ENCODE assay signal across 10 mouse cellular contexts in the genomic region with DNA sequence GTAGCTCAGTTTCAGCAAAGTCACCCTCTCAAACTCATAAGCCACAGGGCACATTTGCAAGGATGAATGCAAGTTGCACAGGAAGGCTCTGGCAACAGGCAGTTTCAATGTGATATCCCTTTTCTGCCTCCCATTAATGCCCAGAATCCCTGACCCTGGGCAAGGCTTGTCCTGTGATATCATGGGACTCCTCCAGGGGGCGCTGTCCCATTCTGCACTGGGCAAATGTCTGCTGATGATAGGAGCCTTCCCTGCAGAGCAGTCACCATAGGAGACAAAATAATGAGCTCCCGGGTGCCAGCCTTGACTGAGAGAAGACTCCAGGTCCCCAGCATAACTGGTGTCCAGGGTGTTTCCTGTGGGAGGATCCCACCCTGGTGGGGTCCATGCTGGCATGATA. TPM values are rescaled to one million over a fixed set of nuclear protein-coding genes. Genes with fewer than 3 reads are reported as not detected.
A peak's percentile ranks its signal among the peaks of the same experiment; 100 is the strongest.
DNase-seq lines count a peak whose midpoint lies in the region; ATAC-seq and TF ChIP-seq lines count a peak whose summit lies in the region.
"Had no signal": no experiment of that assay in that cellular context is flagged by ENCODE, and none has a peak within 500 bp of the region (broad histone marks: within the 10 kb centered on the region; RNA-seq: fewer than 3 reads in every experiment).

No protein-coding gene starts in this region.

- peak; percentile 17 to 68 for DNase-seq in heart, postnatal 10 days
- DNase-seq in right cerebral cortex, postnatal 4 days, result peak; percentile 51
- DNase-seq in right cerebral cortex, postnatal 25 days, result no peak
- DNase-seq in brain, embryonic 14.5 days (ENCODE audit: low read depth), result no peak
- peak; percentile 77 to 81 for DNase-seq in kidney, postnatal 4 days
- DNase-seq in stomach, postnatal 0 days (ENCODE audit: low spot score), result peak; percentile 74
- no peak for DNase-seq in c-Kit-positive CD71-positive TER-119-positive erythroid progenitor cells, embryonic 14.5 days (ENCODE audit: low spot score)

- peak; percentile 62 for TF ChIP-seq CTCF in brain, embryonic 14.5 days (IDR thresholded peaks at IDR 0.05; ENCODE audit: borderline replicate concordance, extremely low read depth, insufficient read depth, insufficient read length)
- peak; percentile 80 for TF ChIP-seq CTCF in stomach, postnatal 0 days (IDR thresholded peaks at IDR 0.05; ENCODE audit: low read depth)

- H3K9ac ChIP-seq in heart, embryonic 12.5 days, result no peak overlapping the region
- no peak overlapping the region for H3K9ac ChIP-seq in stomach, postnatal 0 days (ENCODE audit: low read length)
- H3K9ac ChIP-seq: hindbrain, embryonic 15.5 days; neural tube, embryonic 13.5 days had no signal

- 14% methylated on average over 2 of the region's 2 CpGs for WGBS in heart, embryonic 12.5 days
- WGBS in stomach, postnatal 0 days, result 24% methylated on average over 2 of the region's 2 CpGs

- no peaks in the 10 kb centered on the region for H3K36me3 ChIP-seq in heart, embryonic 12.5 days
- H3K36me3 ChIP-seq in stomach, postnatal 0 days (ENCODE audit: control insufficient read depth, insufficient read depth, low read length), result no peaks in the 10 kb centered on the region
- H3K36me3 ChIP-seq: hindbrain, embryonic 15.5 days; neural tube, embryonic 13.5 days had no signal

- no peak overlapping the region for H3K4me3 ChIP-seq in heart, embryonic 12.5 days
- no peak overlapping the region for H3K4me3 ChIP-seq in stomach, postnatal 0 days (ENCODE audit: low read depth, low read length)
- H3K4me3 ChIP-seq: hindbrain, embryonic 15.5 days; neural tube, embryonic 13.5 days had no signal

- peaks cover 32% of the 10 kb centered on the region for H3K4me1 ChIP-seq in heart, embryonic 12.5 days (replicated peaks)
- H3K4me1 ChIP-seq in stomach, postnatal 0 days (replicated peaks; ENCODE audit: control insufficient read depth, insufficient read depth), result no peaks in the 10 kb centered on the region

- TF ChIP-seq EP300 in stomach, postnatal 0 days (optimal IDR thresholded peaks at IDR 0.05), result no peak

- H3K4me2 ChIP-seq in heart, embryonic 12.5 days, result no peak overlapping the region
- H3K4me2 ChIP-seq in stomach, postnatal 0 days (replicated peaks; ENCODE audit: low read depth), result no peak overlapping the region
- H3K4me2 ChIP-seq: hindbrain, embryonic 15.5 days; neural tube, embryonic 13.5 days had no signal

- H3K27ac ChIP-seq in heart, embryonic 12.5 days (ENCODE audit: poor library complexity, severe bottlenecking), result no peak overlapping the region
- H3K27ac ChIP-seq in stomach, postnatal 0 days (replicated peaks), result no peak overlapping the region
- H3K27ac ChIP-seq: hindbrain, embryonic 15.5 days; neural tube, embryonic 13.5 days had no signal

- no peaks in the 10 kb centered on the region for H3K9me3 ChIP-seq in heart, embryonic 12.5 days (replicated peaks)
- H3K9me3 ChIP-seq in stomach, postnatal 0 days (ENCODE audit: control insufficient read depth, low read length), result no peaks in the 10 kb centered on the region
- H3K9me3 ChIP-seq: hindbrain, embryonic 15.5 days; neural tube, embryonic 13.5 days had no signal

- intact Hi-C loops in heart, postnatal 10 days (cut with DNase I), result loop anchor here (2.0 kb wide), 1 partner anchor 46 kb away; no protein-coding TSS in a partner anchor

- TF ChIP-seq POLR2A in brain, embryonic 14.5 days (IDR thresholded peaks at IDR 0.05; ENCODE audit: borderline replicate concordance, extremely low read depth, insufficient read depth, insufficient read length, poor library complexity, severe bottlenecking), result no peak

- ATAC-seq in heart, embryonic 12.5 days (ENCODE audit: insufficient number of reproducible peaks, low FRiP score), result no peak
- ATAC-seq in stomach, postnatal 0 days (ENCODE audit: low FRiP score, low TSS enrichment), result no peak

- H3K27me3 ChIP-seq in heart, embryonic 12.5 days (replicated peaks), result no peaks in the 10 kb centered on the region
- no peaks in the 10 kb centered on the region for H3K27me3 ChIP-seq in stomach, postnatal 0 days (ENCODE audit: control insufficient read depth, insufficient read depth, low read length)

RNA-seq across cellular contexts. Expression of gene Pard6b, which starts 28.1 kb away (rescaled TPM):
- total RNA-seq in heart, postnatal 10 days (2021), result 1 to 10 TPM; 3.4 to 4.9 TPM
- polyA plus RNA-seq in heart, embryonic 12.5 days (2016; fragmentation: Nextera tagmentation; extraction: Ambion mirVana), result 13.0 and 13.2 TPM in 2 replicates
- 8.0 and 10.3 TPM in 2 replicates for polyA plus RNA-seq in brain, embryonic 14.5 days (2012; rRNA removed)
- 11.8 and 12.3 TPM in 2 replicates for polyA plus RNA-seq in stomach, postnatal 0 days (2015; fragmentation: Nextera tagmentation; extraction: Ambion mirVana)

RNA-seq across cellular contexts. Expression of gene Ripor3, which starts 42.3 kb away (rescaled TPM):
- under 1 TPM; 0.91 to 0.97 TPM for total RNA-seq in heart, postnatal 10 days (2021)
- polyA plus RNA-seq in heart, embryonic 12.5 days (2016; fragmentation: Nextera tagmentation; extraction: Ambion mirVana), result 1.3 and 1.5 TPM in 2 replicates
- polyA plus RNA-seq in brain, embryonic 14.5 days (2012; rRNA removed), result 1.1 and 1.2 TPM in 2 replicates
- polyA plus RNA-seq in stomach, postnatal 0 days (2015; fragmentation: Nextera tagmentation; extraction: Ambion mirVana), result 3.0 and 3.2 TPM in 2 replicates

Comparison
In these comparisons a context has a peak if more than half of its experiments do, and no peak if none do; other contexts are left out.
1. DNase-seq: peak in heart, postnatal 10 days (2 of 2), right cerebral cortex, postnatal 4 days (single experiment), kidney, postnatal 4 days (2 of 2) and stomach, postnatal 0 days (single experiment); none in right cerebral cortex, postnatal 25 days (single experiment), brain, embryonic 14.5 days (single experiment) and c-Kit-positive CD71-positive TER-119-positive erythroid progenitor cells, embryonic 14.5 days (single experiment).